Mouse (Mus musculus): ENCODE results near the gene Wars.

Gene Wars

DNA sequence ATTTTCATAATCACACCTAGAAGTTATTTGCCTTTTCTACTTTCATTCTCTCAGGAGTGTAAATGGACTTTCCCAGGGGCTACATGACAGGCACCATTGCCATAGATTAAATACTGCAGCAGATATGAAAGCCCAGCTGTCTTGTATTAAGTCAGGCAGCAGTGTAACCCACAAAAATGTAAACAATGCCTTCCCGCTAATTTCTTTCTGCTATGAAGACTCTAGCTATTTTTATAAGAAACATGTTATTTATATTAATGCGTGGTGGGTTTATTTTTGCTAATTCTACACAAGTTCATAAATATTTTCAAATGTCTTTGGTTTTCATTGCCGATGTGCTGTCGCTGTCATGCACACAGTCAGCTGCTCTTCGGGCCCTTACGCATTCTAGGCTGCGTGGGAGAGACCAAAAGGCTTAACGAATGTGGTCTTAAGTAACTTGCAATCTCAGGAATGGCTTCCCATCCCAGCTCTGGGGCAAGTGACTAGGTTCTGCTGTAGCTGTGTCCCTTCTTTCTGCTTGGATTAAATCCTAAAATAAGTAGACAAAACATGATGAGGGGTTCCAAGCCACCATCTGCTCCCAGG, 16.0 kb upstream of the Wars start:
- DNase-seq (ENCODE audit: low read depth in 1 of 2, low spot score in 2 of 2), result no peak

GRCm38 (mm10) chr12:108906398-108906797, 12.4 kb upstream of the Wars start:
- no peak for DNase-seq (ENCODE audit: low read depth in 1 of 2, low spot score in 2 of 2)

GRCm38 (mm10) chr12:108905620-108906302, 11.8 kb upstream of the Wars start:
- DNase-seq (ENCODE audit: low read depth in 1 of 2, low spot score in 2 of 2), result no peak

GRCm38 (mm10) chr12:108904276-108904653, 10.3 kb upstream of the Wars start:
- no peak for DNase-seq (ENCODE audit: low read depth in 1 of 2, low spot score in 2 of 2)

- no peak for DNase-seq (ENCODE audit: low read depth in 1 of 2, low spot score in 2 of 2)
Measured at GRCm38 (mm10) chr12:108903600-108904275, 9.8 kb upstream of the Wars start.

GRCm38 (mm10) chr12:108902940-108903339, 9.0 kb upstream of the Wars start:
- no peak for DNase-seq (ENCODE audit: low read depth in 1 of 2, low spot score in 2 of 2)

GRCm38 (mm10) chr12:108901346-108901745, 7.4 kb upstream of the Wars start:
- DNase-seq (ENCODE audit: low read depth in 1 of 2, low spot score in 2 of 2), result no peak

DNA sequence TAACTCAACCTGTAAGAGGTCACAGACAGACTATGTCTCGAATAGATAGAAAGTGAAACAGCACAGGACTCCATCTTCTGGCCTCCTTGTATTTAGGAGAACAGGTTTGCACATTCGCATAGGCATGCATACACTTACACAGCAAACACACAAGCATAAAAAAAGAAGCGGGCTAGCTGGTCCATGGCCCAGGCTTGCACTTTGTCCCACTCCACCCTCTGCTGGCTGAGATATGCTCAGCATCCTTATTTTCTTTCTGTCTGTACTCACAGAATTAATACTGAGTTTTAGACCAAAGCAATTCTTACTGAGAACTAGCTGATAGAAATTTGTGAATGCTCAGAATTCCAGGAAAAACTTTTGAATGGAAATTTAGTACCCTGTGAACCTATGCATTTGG, 2.0 kb upstream of the Wars start:
- no peak for DNase-seq (ENCODE audit: low read depth in 1 of 2, low spot score in 2 of 2)

DNA sequence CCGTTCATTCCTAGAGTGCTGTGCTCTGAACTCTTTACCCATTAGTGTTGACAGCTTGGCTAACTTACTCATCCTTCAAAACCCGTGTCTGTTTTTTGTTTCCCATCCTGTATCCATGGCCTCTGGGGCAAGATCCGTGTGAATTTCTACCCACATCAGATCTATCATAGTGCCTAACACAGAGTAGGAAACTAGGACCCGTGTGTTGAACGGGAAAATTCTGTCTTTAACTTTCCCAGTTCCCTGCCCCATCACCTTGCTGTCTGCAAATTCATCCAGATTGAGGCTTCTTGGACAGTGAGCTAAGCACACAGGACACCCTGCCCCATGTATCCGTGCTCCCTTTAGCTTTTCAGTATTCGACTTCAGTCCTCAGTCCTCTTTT, 450 bp upstream of the Wars start:
- no peak for DNase-seq (ENCODE audit: low read depth in 1 of 2, low spot score in 2 of 2)

DNA sequence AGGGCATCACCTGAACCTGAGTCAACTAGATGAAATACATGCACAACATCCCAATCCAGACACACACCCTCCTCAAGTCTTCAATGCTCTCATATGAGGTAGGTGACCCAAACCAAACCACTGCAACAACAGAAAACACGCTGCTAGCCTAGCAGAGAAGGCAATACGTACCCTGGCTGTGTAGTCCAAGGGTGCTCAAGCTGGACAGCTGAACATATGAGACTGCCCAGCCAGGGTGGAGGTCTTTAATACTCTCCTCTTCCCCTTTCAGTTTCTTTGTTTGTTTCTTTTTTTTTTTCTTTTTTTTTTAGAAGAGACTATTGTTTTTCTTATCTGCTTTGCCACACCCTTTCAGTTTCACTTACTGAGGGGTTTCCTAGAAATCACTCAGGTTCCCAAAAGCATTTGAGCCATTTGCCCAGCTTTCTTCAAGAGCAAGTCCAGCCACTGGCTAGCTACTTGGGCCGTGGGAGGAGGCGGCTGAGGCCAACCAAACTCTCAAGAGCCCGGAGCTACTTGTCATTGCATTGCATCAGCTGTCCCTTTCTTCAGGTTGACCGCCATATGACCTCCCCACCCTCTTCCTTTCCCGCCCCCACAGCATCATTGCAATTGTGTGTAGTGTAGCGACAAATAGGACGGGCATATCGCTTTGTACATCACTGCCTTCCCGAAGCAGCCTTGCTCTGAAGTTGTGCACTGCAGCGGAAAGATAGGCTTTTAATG, 822 bp downstream of the Wars start, which contains the start of gene Wdr25:
Wdr25 (plus strand) TSS at position 643 of the 726 bp plus-strand sequence.
- peak; percentile 35 to 45 for DNase-seq (ENCODE audit: low read depth in 1 of 2, low spot score in 2 of 2)

GRCm38 (mm10) chr12:108888632-108889031, 5.3 kb downstream of the Wars start:
- no peak for DNase-seq (ENCODE audit: low read depth in 1 of 2, low spot score in 2 of 2)

GRCm38 (mm10) chr12:108887077-108887476, 6.9 kb downstream of the Wars start:
- no peak for DNase-seq (ENCODE audit: low read depth in 1 of 2, low spot score in 2 of 2)

- no peak for DNase-seq (ENCODE audit: low read depth in 1 of 2, low spot score in 2 of 2)
Measured at GRCm38 (mm10) chr12:108885906-108886305, 8.1 kb downstream of the Wars start.

- DNase-seq (ENCODE audit: low read depth in 1 of 2, low spot score in 2 of 2), result no peak
Measured at GRCm38 (mm10) chr12:108882776-108883175, 11.2 kb downstream of the Wars start.

DNA sequence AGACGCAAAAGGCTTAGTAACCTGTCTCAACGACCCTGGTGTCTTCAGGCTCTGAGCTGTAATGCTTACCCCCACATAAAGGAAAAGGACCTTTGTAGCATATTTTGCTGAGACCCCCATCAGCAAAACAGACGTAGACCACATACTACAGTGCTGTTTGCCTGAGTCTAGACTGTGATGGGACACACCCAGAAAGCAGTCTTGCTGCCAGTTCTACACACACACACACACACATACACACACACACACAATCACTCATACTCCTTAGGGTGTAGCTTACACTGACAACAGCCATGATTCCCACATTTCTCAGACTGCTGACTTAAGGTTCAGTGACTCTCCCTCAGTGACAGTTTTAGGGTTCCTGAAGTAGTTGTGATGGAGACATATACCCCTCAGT, 12.8 kb downstream of the Wars start:
- no peak for DNase-seq (ENCODE audit: low read depth in 1 of 2, low spot score in 2 of 2)

- no peak for DNase-seq (ENCODE audit: low read depth in 1 of 2, low spot score in 2 of 2)
Measured at GRCm38 (mm10) chr12:108880606-108881005, 13.4 kb downstream of the Wars start.

DNA sequence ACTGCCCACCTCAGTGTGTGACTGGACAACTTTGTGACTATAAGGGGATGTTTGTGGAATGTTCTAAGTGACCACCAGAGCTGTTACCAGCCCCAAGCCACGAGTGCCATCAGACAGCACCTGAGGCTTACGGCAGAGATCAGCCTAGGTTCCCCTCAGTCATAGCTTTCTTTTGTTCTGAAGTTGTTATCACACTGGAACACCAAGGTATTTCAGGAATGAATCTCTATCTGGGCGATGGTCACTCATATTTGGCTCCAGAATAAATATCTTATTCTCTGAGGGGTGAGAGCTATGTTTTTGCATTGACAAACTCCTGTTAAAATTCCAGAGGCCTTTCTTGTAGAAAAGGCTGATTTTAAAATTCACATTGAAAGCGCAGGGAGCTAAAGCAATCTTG, 14.8 kb downstream of the Wars start:
- DNase-seq (ENCODE audit: low read depth in 1 of 2, low spot score in 2 of 2), result no peak

DNA sequence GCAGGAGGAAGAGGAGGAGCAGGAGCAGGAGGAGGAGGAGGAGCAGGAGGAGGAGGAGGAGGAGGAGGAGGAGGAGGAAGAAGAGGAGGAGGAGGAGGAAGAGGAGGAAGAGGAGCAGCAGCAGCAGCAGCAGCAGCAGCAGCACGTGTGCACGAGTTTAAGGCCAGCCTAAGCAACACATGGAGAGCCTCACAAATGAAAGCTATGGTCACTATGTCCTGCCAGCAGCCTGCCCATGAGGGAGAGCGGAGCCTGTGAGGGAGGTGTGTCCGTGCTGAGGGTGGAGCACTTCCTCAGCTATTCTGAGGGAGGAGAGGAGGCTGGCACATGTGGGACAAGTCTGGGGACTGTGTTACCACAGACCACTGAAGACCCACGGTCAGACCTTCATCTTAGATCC, 20.9 kb downstream of the Wars start:
- no peak for DNase-seq (ENCODE audit: low read depth in 1 of 2, low spot score in 2 of 2)

DNA sequence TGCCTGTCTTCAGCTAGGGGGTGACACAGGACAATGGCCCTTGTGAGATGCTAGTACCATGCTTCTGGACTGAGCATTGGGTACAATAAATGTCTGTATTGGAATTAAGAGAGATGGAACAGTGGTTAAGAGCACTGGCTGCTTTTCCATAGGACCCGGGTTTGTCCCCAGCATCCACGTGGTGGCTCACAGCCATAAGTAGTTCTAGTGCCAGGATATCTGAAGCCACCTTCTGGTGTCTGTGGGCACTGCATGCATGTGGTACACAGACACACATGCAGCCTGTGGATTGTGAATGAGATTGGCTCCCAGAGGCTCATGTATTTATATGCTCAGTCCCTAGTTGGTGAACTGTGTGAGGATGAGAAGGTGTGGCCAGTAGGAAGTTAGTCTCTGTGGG, 24.4 kb downstream of the Wars start:
- DNase-seq (ENCODE audit: low read depth in 1 of 2, low spot score in 2 of 2), result no peak

GRCm38 (mm10) chr12:108865007-108865494, 28.9 kb downstream of the Wars start:
- DNase-seq (ENCODE audit: low read depth in 1 of 2, low spot score in 2 of 2), result no peak

DNA sequence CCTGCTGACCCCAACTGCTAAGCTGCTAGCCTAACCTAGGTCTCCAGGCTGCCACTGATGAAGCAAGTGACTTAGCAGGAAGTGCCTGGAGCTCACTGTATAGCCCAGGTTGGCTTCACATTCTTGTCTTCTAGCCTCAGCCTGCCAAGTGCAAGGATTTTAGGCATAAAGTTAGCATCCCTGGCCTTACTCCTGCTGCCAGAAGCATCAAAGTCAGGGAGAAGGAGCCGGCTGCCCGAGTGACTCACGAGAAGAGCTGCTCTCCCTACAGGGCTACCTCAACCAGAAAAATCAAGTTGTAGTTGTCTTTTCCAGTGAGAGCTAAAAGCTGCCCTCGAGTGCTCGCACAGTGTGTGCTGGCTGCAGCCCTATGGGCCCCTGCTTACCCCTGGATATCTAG, 35.5 kb downstream of the Wars start:
- no peak for DNase-seq (ENCODE audit: low read depth in 1 of 2, low spot score in 2 of 2)
